Mouse (Mus musculus): ENCODE results near the gene Osbpl6. TPM values are rescaled to one million over a fixed set of nuclear protein-coding genes. Genes with fewer than 3 reads are reported as not detected.
A peak's percentile ranks its signal among the peaks of the same experiment; 100 is the strongest.

Gene Osbpl6
- total RNA-seq, 2 experiments from 2014 or later = 55.2 to 63.5 TPM

GRCm38 (mm10) chr2:76496006-76496748 lies 89.9 kb downstream of the Osbpl6 start:
- DNase-seq (ENCODE audit: low spot score in 2 of 2) = no peak

DNA sequence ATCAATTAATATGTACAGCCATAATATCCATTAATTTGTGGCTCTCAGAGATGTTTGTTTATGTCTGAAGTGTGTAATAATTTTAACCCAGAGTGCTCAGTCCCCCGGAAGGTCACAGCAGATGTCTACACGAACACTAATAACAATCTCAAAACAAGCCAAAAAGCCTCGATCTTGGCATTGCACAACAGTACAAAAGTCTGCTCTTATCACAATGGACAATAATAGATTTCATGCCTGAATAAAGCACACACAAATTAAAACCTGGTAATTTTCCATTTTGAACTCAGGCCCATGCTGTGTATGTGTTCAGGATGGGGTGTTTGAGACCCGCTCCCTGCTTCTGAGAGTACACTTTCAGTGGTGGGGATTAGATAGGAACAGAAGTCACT lies 90.4 kb downstream of the Osbpl6 start:
- DNase-seq (ENCODE audit: low spot score in 2 of 2) = no peak

DNA sequence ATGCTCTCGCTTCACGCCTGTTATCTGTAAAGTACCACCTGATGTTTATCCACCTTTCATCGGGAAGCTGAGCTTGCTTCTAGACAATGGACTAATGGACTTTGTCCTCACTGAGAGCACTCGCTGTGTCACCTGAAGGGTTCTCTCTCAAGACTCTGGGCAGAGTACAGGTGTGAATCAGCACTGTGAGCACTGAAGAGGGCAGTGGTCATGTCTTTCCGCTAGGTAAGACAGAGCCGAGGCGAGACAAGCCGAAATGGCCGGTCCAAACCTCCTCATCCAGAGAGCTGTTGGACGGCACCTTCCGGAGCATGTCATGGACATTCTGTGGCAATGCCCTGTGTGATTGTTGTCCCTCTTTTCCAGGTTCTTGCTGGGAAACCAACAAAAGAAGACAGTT lies 92.6 kb downstream of the Osbpl6 start:
- no peak for DNase-seq (ENCODE audit: low spot score in 2 of 2)

GRCm38 (mm10) chr2:76504122-76504839 lies 98.0 kb downstream of the Osbpl6 start:
- DNase-seq (ENCODE audit: low spot score in 2 of 2) = peak in 1 of 2 experiments; percentile 44

GRCm38 (mm10) chr2:76504989-76505388 lies 98.7 kb downstream of the Osbpl6 start:
- no peak for DNase-seq (ENCODE audit: low spot score in 2 of 2)

DNA sequence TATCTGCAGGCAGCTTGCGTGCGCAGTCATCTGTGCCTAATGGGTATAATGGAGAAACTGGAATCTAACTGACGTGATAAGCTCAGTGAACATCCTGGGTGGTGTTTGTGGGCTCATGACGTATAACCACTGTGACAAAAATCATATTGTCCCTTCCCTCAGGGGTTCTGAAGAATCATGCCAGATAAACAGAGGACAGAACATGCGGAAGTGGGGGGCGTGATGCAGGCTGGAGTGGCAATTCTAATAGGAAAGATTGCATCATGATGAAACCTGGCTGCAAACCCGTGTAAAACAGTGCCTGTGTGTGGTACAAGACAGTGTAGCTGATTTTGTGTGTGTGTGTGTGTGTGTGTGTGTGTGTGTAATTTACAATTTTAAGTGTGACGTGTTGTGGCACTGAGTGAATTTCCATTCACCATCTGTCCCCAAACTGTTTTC lies 105.0 kb downstream of the Osbpl6 start:
- DNase-seq (ENCODE audit: low spot score in 2 of 2) = peak; percentile 48 to 60

DNA sequence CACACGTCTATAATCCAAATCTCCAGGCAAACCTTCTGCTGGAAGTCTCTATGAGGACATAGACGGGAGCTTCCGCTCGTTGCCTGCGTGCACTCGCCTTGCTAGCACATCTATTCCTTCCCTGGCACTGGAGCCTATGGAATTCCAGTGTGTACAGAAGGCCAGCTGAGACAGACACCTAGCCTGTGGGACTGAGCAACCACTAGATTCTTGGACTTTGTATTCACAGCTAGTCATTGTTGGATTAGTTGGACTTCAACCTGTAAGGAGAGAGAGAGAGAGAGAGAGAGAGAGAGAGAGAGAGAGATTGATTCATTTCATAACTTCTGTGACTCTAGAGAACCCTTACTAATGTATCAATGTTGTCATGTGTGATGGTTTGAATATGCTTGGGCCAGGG lies 105.8 kb downstream of the Osbpl6 start:
- DNase-seq (ENCODE audit: low spot score in 2 of 2) = no peak

DNA sequence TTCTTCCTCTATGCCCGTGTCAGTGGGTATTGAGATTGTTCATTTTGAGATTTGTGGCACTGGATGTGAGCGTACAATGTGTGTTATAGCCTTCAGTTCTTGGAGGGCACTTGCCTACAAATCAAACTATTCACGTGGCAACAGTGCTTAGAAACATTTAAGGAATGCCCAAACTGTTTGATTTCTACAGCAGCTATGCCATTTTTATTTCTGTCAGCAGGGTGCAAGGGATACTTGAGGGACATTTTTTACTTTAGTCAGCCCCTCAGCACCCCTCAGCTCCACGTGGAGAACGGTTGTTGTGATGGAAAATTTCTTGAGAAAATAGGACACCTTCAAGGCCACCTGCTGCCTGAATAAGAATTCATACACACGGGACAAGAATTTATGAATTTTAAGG lies 106.6 kb downstream of the Osbpl6 start:
- no peak for DNase-seq (ENCODE audit: low spot score in 2 of 2)

- no peak for DNase-seq (ENCODE audit: low spot score in 2 of 2)
Observed at GRCm38 (mm10) chr2:76513296-76513695, 107.0 kb downstream of the Osbpl6 start.

GRCm38 (mm10) chr2:76517471-76517870 lies 111.2 kb downstream of the Osbpl6 start:
- no peak for DNase-seq (ENCODE audit: low spot score in 2 of 2)

DNA sequence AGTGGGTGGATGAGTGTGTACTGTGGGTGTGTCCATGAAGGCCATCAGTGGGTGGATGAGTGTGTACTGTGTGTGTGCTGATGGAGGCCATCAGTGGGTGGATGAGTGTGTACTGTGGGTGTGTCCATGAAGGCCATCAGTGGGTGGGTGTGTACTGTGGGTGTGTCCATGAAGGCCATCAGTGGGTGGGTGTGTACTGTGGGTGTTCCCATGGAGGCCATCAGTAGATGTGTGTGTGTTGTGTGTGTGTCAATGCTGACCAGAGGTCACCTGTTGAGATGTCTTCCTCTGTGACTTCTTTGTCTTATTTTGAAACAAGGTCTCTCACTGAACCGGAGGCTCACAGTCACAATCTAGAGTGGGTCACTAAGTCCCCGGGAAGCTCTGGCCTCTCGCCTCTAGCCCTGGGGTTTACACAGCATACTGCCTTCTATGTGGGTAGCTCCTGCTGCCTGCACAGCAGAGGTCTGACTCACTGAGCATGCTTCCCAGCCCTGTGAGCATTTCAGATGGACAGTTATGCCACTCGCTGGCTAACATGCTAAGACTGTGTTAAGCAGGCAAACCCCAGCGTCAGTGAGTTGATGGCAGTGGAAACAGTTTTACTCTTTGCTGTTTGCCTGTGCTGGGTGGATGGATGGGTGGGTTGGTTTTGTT lies 112.2 kb downstream of the Osbpl6 start:
- DNase-seq (ENCODE audit: low spot score in 2 of 2) = no peak

GRCm38 (mm10) chr2:76521585-76521984 lies 115.3 kb downstream of the Osbpl6 start:
- DNase-seq (ENCODE audit: low spot score in 2 of 2) = no peak

- DNase-seq (ENCODE audit: low spot score in 2 of 2) = no peak
Observed at GRCm38 (mm10) chr2:76524451-76524850, 118.1 kb downstream of the Osbpl6 start.

GRCm38 (mm10) chr2:76525645-76526044 lies 119.3 kb downstream of the Osbpl6 start:
- no peak for DNase-seq (ENCODE audit: low spot score in 2 of 2)

DNA sequence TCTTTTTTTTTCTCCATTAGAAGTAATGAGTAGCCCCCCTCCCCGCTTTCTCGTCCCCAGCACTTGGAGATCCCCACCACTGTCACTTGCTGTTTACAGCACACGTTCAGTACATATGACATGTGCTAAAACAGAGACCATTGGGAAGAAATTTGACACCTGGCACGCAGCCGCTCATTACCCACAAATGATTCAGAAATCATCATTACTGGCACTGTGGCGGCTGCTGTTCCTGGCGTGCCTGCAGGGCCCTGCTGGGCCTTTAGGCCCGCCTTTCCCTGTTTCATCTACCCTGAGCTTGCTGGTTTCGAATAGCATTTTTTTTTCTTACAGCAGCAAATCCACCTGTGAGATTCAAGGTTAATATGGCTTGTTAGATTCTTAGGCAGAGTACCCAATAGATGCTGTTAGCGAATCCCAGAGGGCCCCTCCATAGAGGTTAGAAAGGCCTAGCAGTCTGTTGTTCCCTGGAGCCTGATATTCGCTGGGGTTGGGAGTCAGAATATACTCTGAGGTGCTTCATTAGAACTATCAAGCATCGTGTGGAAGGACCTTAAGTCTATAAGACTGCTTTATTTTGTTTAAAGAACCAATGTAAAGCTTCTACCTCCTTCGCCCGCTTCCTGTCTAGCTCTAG lies 126.3 kb downstream of the Osbpl6 start:
- peak; percentile 16 to 52 for DNase-seq (ENCODE audit: low spot score in 2 of 2)

GRCm38 (mm10) chr2:76534932-76535331 lies 128.6 kb downstream of the Osbpl6 start:
- no peak for DNase-seq (ENCODE audit: low spot score in 2 of 2)

- DNase-seq (ENCODE audit: low spot score in 2 of 2) = no peak
Observed at GRCm38 (mm10) chr2:76541900-76542299, 135.6 kb downstream of the Osbpl6 start.

GRCm38 (mm10) chr2:76542921-76543320 lies 136.6 kb downstream of the Osbpl6 start:
- no peak for DNase-seq (ENCODE audit: low spot score in 2 of 2)

DNA sequence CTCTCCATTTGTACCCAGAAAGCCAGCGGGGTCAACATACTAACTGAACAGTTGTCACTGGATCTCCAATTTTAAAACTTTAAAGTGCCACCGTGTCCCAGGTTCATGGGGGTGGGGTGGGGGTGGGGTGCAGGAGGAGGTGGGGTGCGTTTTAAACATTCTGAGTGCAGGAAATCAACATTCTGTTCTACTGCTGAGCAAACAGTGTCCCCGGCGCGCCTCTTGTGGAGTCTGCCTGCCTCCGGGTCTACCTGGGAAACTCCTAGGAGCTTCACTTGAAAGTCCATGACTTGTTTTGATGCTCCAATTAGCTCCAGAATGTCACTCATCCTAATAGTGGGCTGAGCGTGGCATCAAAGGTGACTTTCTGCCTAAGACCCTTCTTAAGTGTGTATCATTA lies 139.2 kb downstream of the Osbpl6 start:
- no peak for DNase-seq (ENCODE audit: low spot score in 2 of 2)

DNA sequence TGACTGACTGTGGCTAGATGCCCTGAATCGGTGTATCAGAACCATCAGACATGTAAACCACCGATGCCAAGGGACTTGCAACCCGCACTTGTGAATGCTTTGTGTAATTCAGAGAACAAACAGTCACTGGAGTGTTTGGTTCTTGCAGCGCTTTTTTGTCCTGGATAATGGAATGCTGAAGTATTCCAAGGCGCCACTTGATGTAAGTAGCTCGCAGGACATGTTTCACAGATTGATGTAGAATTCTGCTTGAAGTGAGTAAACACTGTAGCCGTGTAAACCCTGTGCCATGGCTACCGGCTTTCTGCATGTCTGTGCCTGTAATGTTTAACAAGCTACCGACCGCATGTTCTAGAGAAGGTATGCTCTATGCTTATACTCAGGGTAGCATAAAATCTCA lies 141.9 kb downstream of the Osbpl6 start:
- DNase-seq (ENCODE audit: low spot score in 2 of 2) = no peak

- no peak for DNase-seq (ENCODE audit: low spot score in 2 of 2)
Observed at GRCm38 (mm10) chr2:76548836-76549235, 142.5 kb downstream of the Osbpl6 start.

- no peak for DNase-seq (ENCODE audit: low spot score in 2 of 2)
Observed at GRCm38 (mm10) chr2:76549316-76549715, 143.0 kb downstream of the Osbpl6 start.

Measured in layer of hippocampus, postnatal 14 days (tissue).